8 mouse cellular contexts compared by ENCODE assay signal in the genomic region with DNA sequence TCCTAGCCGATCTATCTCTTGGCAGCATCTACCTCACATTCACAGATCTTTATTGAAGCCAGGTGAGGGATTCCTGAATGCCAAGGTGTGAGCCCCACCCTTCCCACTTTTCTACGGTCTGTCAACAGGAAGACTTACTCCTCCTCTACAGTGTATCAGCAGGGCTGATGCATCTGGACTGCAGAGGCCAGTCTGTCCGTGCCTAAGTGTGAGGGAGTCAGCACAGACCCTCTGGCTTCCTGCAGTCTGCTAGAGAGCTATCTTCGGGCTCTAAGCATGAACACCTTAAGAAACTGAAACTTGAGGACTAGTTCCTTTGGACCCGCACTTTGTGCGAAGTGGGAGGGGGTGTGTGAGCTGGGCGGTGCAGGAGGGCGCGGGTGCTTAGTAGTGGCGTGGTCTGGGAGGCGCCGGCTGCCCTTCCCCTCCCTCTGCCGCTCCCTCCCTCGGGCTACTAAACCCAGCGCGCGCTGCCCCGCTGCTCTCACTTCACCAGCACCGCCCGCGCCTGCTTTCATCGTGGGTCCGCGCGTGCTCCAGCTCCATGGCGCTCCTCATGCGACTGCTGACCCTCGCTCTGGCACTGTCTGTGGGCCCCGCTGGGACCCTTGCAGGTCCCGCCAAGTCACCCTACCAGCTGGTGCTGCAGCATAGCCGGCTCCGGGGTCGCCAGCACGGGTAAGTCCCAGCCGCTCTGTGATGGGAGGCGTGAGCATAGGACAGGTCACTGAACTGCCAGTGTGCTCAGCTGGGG. TPM values are rescaled to one million over a fixed set of nuclear protein-coding genes. Genes with fewer than 3 reads are reported as not detected.
DNase-seq lines count a peak whose midpoint lies in the region; ATAC-seq and TF ChIP-seq lines count a peak whose summit lies in the region.

A gene (plus strand): TSS at position 421 of the 754 bp plus-strand sequence.

- H3K27ac ChIP-seq in embryonic fibroblast, embryonic 13.5 days (ENCODE audit: insufficient read depth, low read length): no peak within 1 kb of the TSS
- peak within 1 kb of the TSS; percentile 61 for H3K27ac ChIP-seq in heart, embryonic 13.5 days (replicated peaks)
- peak within 1 kb of the TSS; percentile 5; the same call in 1 of the 2 replicates for H3K27ac ChIP-seq in kidney, postnatal 0 days

- 0 out of 2 replicates have a peak, but pooled peaks have one; percentile 27 for ATAC-seq in heart, embryonic 13.5 days (ENCODE audit: extremely low read depth, insufficient number of reproducible peaks, low FRiP score, low TSS enrichment)
- peak; percentile 57 for ATAC-seq in kidney, postnatal 0 days (replicated peaks; ENCODE audit: low FRiP score, low read depth)

- peak; percentile 68; the same call in 1 of the 2 replicates for TF ChIP-seq POLR2A in embryonic fibroblast, embryonic 13.5 days (IDR thresholded peaks at IDR 0.05; ENCODE audit: low read depth, low read length)

- peak; percentile 31 to 32 for DNase-seq in B cell, adult 2 months
- DNase-seq in NIH3T3 (ENCODE audit: low read depth): peak; percentile 50
- DNase-seq in kidney, postnatal 0 days (ENCODE audit: low spot score): peak; percentile 87
- peak; percentile 45 for DNase-seq in lung, postnatal 25 days (ENCODE audit: low spot score)
- peak; percentile 66 for DNase-seq in ovary, postnatal 36 days (ENCODE audit: low spot score)
- DNase-seq in frontal cortex, postnatal 14 days (ENCODE audit: low spot score in 2 of 2): no peak

- H3K9me3 ChIP-seq in heart, embryonic 13.5 days: no peaks in the 10 kb centered on the region
- no peaks in the 10 kb centered on the region for H3K9me3 ChIP-seq in kidney, postnatal 0 days (replicated peaks; ENCODE audit: low read length)

- H3K36me3 ChIP-seq in heart, embryonic 13.5 days: no peaks in the 10 kb centered on the region
- H3K36me3 ChIP-seq in kidney, postnatal 0 days (ENCODE audit: insufficient read depth, low read length): no peaks in the 10 kb centered on the region

- no peak for TF ChIP-seq CTCF in embryonic fibroblast, embryonic 13.5 days (IDR thresholded peaks at IDR 0.05; ENCODE audit: borderline replicate concordance, insufficient read depth, low read length)
- TF ChIP-seq CTCF in kidney, postnatal 0 days (IDR thresholded peaks at IDR 0.05; ENCODE audit: low read depth): no peak

- peaks cover 10% of the 10 kb centered on the region for H3K4me1 ChIP-seq in embryonic fibroblast, embryonic 13.5 days (ENCODE audit: control insufficient read depth, insufficient read depth, low read length)
- H3K4me1 ChIP-seq in heart, embryonic 13.5 days: peaks cover 64% of the 10 kb centered on the region
- peaks cover 36% of the 10 kb centered on the region for H3K4me1 ChIP-seq in kidney, postnatal 0 days (replicated peaks; ENCODE audit: insufficient read depth, low read length)

- 2% methylated on average over 36 of the region's 36 CpGs for WGBS in heart, embryonic 13.5 days
- WGBS in kidney, postnatal 0 days: 3% methylated on average over 34 of the region's 36 CpGs

- peaks cover 35% of the 10 kb centered on the region for H3K27me3 ChIP-seq in heart, embryonic 13.5 days (replicated peaks)
- peaks cover 4% of the 10 kb centered on the region; the same call in 1 of the 2 replicates for H3K27me3 ChIP-seq in kidney, postnatal 0 days (ENCODE audit: insufficient read depth, low read length)

- peak within 1 kb of the TSS; percentile 92 for H3K9ac ChIP-seq in heart, embryonic 13.5 days
- H3K9ac ChIP-seq in kidney, postnatal 0 days (ENCODE audit: low read depth, low read length): peak within 1 kb of the TSS; percentile 51

- peak within 1 kb of the TSS; percentile 37 for H3K4me3 ChIP-seq in embryonic fibroblast, embryonic 13.5 days (ENCODE audit: insufficient read depth, low read length)
- peak within 1 kb of the TSS; percentile 62 for H3K4me3 ChIP-seq in heart, embryonic 13.5 days
- H3K4me3 ChIP-seq in kidney, postnatal 0 days (replicated peaks; ENCODE audit: low read depth, low read length): peak within 1 kb of the TSS; percentile 48

- H3K4me2 ChIP-seq in heart, embryonic 13.5 days: peak within 1 kb of the TSS; percentile 99
- peak within 1 kb of the TSS; percentile 77 for H3K4me2 ChIP-seq in kidney, postnatal 0 days (ENCODE audit: low read length)

RNA-seq across cellular contexts. Expression of the gene that starts here (rescaled TPM):
- polyA plus RNA-seq in embryonic fibroblast, embryonic 13.5 days (2011; ENCODE audit: insufficient read length, low read depth, missing spikeins): 64.4 and 125 TPM in 2 replicates
- polyA plus RNA-seq in heart, embryonic 13.5 days (2015; fragmentation: Nextera tagmentation; extraction: Ambion mirVana): 59.4 and 64.5 TPM in 2 replicates
- polyA plus RNA-seq in kidney, postnatal 0 days (2015; fragmentation: Nextera tagmentation; extraction: Ambion mirVana): 116 and 133 TPM in 2 replicates

Comparison
In these comparisons a context has a peak if more than half of its experiments do, and no peak if none do; other contexts are left out.
1. DNase-seq: peak in B cell, adult 2 months (2 of 2), NIH3T3 (single experiment), kidney, postnatal 0 days (single experiment), lung, postnatal 25 days (single experiment) and ovary, postnatal 36 days (single experiment); none in frontal cortex, postnatal 14 days (0 of 2).
2. Peak in every context shown above with its lines, with median percentiles within 50 percentile points of each other: H3K4me3 ChIP-seq.